Mouse (Mus musculus) spleen, adult 2 months (tissue): ENCODE data around the gene Nprl3. TPM values are rescaled to one million over a fixed set of nuclear protein-coding genes. Genes with fewer than 3 reads are reported as not detected.

Source experiments
- DNase-seq, 2 experiments: peaks; one replicate each; pipeline versions ENCODE4 v3.0.0 to v3.0.0-alpha.2; 2012 to 2021; ENCODE audit warnings: low spot score in 2 of 2, low read depth in 1 of 2
- H3K27ac ChIP-seq: fragments of 200-500 bp; 2 replicates; pipeline ENCODE4 v1.5.1; 2012; ENCODE audit warnings: low read length, inconsistent platforms; ENCODE audit not compliant: insufficient read depth
- H3K27me3 ChIP-seq: fragments of 200-500 bp; 2 replicates; pipeline ENCODE4 v1.6.1; 2012; ENCODE audit warnings: mild to moderate bottlenecking, moderate library complexity, low read length, inconsistent platforms; ENCODE audit not compliant: control insufficient read depth, insufficient read depth
- H3K36me3 ChIP-seq: fragments of 200-500 bp; 2 replicates; pipeline ENCODE4 v1.6.1; 2012; ENCODE audit warnings: mild to moderate bottlenecking, low read length, inconsistent platforms; ENCODE audit not compliant: control insufficient read depth, insufficient read depth
- H3K4me1 ChIP-seq: fragments of 200-500 bp; 2 replicates; pipeline ENCODE4 v1.6.1; 2011; ENCODE audit warnings: inconsistent platforms; ENCODE audit not compliant: control insufficient read depth, insufficient read depth, insufficient read length
- H3K4me3 ChIP-seq: fragments of 200-500 bp; 2 replicates; pipeline ENCODE4 v1.5.1; 2011; ENCODE audit warnings: mild to moderate bottlenecking, inconsistent platforms; ENCODE audit not compliant: insufficient read depth, insufficient read length; ENCODE audit errors: extremely low read depth
- CTCF ChIP-seq: fragments of 200-500 bp; IDR thresholded peaks from 2 replicates; pipeline ENCODE4 v1.5.1; 2011; ENCODE audit warnings: mild to moderate bottlenecking, inconsistent platforms; ENCODE audit not compliant: insufficient read depth, insufficient read length, insufficient replicate concordance; ENCODE audit errors: extremely low read depth
- POLR2A ChIP-seq: fragments of 200-500 bp; IDR thresholded peaks from 2 replicates; pipeline ENCODE4 v1.6.1; 2011; ENCODE audit warnings: low read depth, low read length, inconsistent platforms
- WGBS: fragments of 180-500 bp; shearing (Covaris S2); methylation state at CpG from one replicate; pipeline ENCODE4 v1.1.7; 2018; 5-methylcytosine and 5-hydroxymethylcytosine counted together
- polyA plus RNA-seq: library from polyadenylated mRNA; depleted of rRNA; stranded (reverse); fragments of >200 nt; gene quantifications from 2 replicates; pipeline ENCODE4 v1.2.3, GENCODE M21; 2012

The Nprl3 gene
- polyA plus RNA-seq, 1 experiment = 76.9 TPM

DNA sequence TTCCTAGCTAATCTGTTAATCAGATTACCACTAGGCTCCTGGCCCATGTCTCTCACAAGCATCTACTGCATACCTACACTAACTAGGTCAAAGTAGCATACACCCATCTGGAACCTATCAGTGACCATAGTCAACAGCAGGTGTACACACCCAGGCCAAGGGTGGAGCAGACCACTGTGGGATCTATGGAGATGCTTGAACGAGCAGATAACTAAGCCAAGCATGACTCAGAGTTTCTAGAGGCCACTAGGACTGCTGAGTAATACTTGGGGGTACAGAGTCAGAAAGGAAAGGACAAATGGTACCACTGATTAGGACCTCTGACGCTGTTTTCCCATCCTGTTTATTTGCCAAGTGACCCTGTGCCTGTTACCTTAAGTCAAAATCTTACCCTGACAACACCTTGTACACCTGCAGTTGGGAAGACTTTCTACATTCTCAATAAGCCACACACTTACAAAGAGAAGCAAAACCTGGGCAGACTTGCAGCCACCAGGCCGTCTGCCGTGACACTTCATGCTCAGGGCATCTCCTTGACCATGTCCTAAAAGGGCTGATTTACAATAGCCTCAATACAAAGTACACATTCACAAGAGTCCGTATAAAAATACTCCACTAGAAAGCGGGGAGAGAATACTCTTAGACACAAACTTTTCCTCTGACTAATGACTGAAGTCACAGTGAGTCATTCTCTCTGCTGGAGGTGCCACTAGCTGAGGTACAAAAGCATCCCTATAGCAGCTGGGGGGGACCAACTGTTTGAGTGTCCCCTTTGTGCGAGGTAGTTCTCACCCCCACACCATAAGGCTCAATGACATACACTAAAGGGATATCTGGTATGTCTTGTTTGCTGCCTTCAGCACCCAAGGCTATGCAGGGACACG is 16.4 kb downstream of the Nprl3 start:
- H3K27me3 ChIP-seq = no peaks in the 10 kb centered on the region
- 92% methylated on average over 8 of the region's 8 CpGs for WGBS
- no peaks in the 10 kb centered on the region for H3K4me1 ChIP-seq
- H3K27ac ChIP-seq = peak overlapping the region; percentile 28; the same call in 1 of the 2 replicates
- no peak for DNase-seq
- TF ChIP-seq POLR2A (no peak), CTCF (no peak)
- peaks cover 25% of the 10 kb centered on the region for H3K36me3 ChIP-seq
- no peak overlapping the region for H3K4me3 ChIP-seq

DNA sequence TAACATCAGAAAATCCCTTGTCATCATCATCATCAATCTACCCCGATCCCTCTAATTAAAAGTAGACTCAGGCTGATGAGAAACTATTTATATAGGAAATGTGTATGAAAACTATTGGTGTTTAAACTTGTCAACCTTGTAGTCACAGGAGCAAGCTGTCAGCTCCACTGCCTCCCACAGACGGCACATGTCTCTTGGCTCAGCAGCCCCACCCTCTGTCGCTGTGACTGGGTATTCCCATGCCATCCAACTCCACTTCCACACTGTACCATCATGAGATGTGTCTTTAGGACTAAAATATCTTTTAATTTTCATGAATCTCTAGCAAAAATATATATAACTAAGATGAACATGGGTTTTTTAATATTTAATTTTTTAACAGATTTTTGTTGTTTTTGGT is 19.2 kb downstream of the Nprl3 start:
- H3K4me3 ChIP-seq = no peak overlapping the region
- H3K27ac ChIP-seq = no peak overlapping the region
- WGBS = 92% methylated on average over 3 of the region's 3 CpGs
- peaks cover 27% of the 10 kb centered on the region for H3K36me3 ChIP-seq
- no peaks in the 10 kb centered on the region; the same call in 1 of the 2 replicates for H3K4me1 ChIP-seq
- H3K27me3 ChIP-seq = no peaks in the 10 kb centered on the region
- DNase-seq = no peak
- TF ChIP-seq CTCF (no peak), POLR2A (no peak)

DNA sequence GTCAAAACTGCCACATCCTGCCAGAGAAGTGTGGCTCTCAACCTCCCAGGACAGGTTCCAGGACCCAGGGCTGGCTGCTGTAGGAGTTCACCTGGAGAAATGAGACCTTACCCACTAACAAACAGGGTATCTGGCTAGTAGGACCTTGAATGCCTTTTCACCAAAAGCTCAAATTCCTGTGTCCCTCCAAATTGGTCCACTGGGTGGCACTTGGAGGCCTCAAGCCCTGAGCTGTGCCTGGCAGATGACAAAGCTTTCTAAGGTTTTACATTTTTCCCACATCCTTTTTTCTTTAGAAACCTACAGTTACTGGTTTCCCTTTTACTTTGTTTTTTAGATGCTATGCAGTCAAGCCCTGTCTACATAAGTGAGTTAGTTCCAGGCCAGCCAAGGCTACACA is 20.4 kb downstream of the Nprl3 start:
- no peak overlapping the region for H3K4me3 ChIP-seq
- 0 out of 2 replicates have a peak overlapping the region, but pooled peaks have one; percentile 37 for H3K27ac ChIP-seq
- H3K4me1 ChIP-seq = no peaks in the 10 kb centered on the region; the same call in 1 of the 2 replicates
- TF ChIP-seq CTCF = no peak
- TF ChIP-seq POLR2A = no peak
- no peaks in the 10 kb centered on the region for H3K27me3 ChIP-seq
- peaks cover 24% of the 10 kb centered on the region for H3K36me3 ChIP-seq
- no peak for DNase-seq

DNA sequence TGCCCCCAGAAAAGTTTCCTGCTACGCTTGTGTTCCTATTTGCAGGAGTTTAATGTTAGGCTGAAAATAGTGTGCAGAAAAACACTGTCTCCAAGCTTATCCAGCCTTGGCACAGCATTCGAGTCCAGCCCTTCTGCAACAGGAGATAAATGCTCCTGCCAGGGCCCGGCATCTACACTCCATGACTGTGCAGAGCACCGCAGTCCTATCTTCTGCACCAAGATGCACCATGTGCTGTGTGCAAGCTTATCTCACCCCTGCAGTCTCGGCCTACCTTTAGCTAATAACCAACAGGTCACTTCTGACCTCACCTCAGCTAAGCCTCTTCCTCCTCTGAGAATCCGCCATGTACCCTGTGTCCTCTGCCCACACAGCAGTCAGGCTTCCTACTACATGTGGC is 21.9 kb downstream of the Nprl3 start:
- DNase-seq = no peak

DNA sequence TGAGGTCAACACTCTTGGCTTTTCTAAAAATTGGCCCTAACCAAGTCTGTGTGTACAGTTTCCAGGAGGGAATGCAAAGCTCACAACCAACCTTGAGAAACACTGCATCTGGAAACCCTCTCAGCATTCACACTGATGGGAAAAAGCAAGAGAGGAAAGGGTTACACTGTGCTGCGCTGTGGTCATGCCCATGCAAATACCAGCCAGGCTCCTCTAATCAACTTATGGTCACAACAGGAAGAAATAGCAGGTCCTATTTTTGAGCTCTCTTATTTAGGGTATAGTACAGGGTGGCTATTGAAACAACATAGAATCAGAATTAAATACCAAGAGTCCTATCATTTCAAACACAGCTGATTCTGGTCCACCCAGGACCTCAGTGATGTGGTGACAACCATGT is 22.9 kb downstream of the Nprl3 start:
- 76% methylated on average over 1 of the region's 1 CpGs for WGBS
- no peaks in the 10 kb centered on the region; the same call in 1 of the 2 replicates for H3K4me1 ChIP-seq
- TF ChIP-seq POLR2A (no peak), CTCF (no peak)
- no peak overlapping the region for H3K4me3 ChIP-seq
- DNase-seq = no peak
- peak overlapping the region; percentile 55 for H3K27ac ChIP-seq
- peaks cover 21% of the 10 kb centered on the region for H3K36me3 ChIP-seq
- H3K27me3 ChIP-seq = no peaks in the 10 kb centered on the region

More for the DNA sequence above, 21.9 kb downstream of the Nprl3 start:
- H3K36me3 ChIP-seq = peaks cover 26% of the 10 kb centered on the region
- no peak overlapping the region for H3K4me3 ChIP-seq
- H3K27me3 ChIP-seq = no peaks in the 10 kb centered on the region
- TF ChIP-seq CTCF (no peak), POLR2A (no peak)
- H3K27ac ChIP-seq = no peak overlapping the region
- no peaks in the 10 kb centered on the region; the same call in 1 of the 2 replicates for H3K4me1 ChIP-seq
- WGBS = 80% methylated on average over 6 of the region's 6 CpGs

DNA sequence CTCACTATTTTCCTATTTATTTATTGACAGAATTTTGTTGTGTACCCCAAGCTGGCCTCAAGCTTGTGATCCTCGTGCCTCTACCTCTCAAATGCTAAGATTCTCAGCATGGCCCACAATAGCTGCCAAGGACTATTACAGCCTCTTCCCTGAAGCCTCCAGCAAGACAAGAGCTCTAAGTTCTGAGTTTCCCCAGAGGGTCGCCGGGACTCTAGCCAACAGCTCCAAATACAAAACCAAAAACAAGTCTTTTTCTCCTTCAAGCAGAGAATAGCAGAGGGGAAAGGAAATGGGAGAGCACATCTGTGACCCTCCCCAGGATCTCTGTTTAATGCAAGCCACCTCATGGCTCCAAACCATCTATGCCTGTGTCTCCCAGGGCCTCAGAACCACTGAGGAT is 23.4 kb downstream of the Nprl3 start:
- H3K4me1 ChIP-seq = no peaks in the 10 kb centered on the region; the same call in 1 of the 2 replicates
- peaks cover 20% of the 10 kb centered on the region for H3K36me3 ChIP-seq
- WGBS = 82% methylated on average over 3 of the region's 3 CpGs

More for the DNA sequence above, 23.4 kb downstream of the Nprl3 start:
- Histone ChIP-seq H3K27ac (peak overlapping the region; percentile 25; the same call in 1 of the 2 replicates), H3K27me3 (no peaks in the 10 kb centered on the region), H3K4me3 (no peak overlapping the region)
- TF ChIP-seq CTCF (no peak), POLR2A (no peak)
- no peak for DNase-seq
